Mouse (Mus musculus) limb, embryonic 13.5 days (tissue): Measurements from ENCODE around the gene Adam33. TPM values are rescaled to one million over a fixed set of nuclear protein-coding genes. Genes with fewer than 3 reads are reported as not detected.
"Not testable (repeated sequence)": the region's sequence is repeated elsewhere in the genome, so short reads cannot be mapped to it uniquely, and the experiment has no call there.

Source experiments
- ATAC-seq: fragments of 200-750 bp; cut with Nextera tagmentation; 2 replicates; pipeline ENCODE4 v1.8.0; 2017; ENCODE audit warnings: low read depth, moderate number of reproducible peaks, moderate TSS enrichment; ENCODE audit not compliant: low FRiP score
- H3K27ac ChIP-seq: fragments of 300-500 bp; sonication (generic); 2 replicates; pipeline ENCODE4 v1.5.1; 2015; ENCODE audit warnings: inconsistent platforms, mild to moderate bottlenecking, moderate library complexity
- H3K27me3 ChIP-seq: fragments of 300-500 bp; sonication (generic); 2 replicates; pipeline ENCODE4 v1.6.1; 2015; ENCODE audit warnings: mild to moderate bottlenecking, inconsistent platforms
- H3K36me3 ChIP-seq: fragments of 300-500 bp; sonication (generic); 2 replicates; pipeline ENCODE4 v1.6.1; 2015; ENCODE audit warnings: inconsistent platforms, mild to moderate bottlenecking, moderate library complexity
- H3K4me1 ChIP-seq: fragments of 300-500 bp; sonication (generic); 2 replicates; pipeline ENCODE4 v1.6.1; 2015; ENCODE audit warnings: inconsistent platforms
- H3K4me2 ChIP-seq: fragments of 300-500 bp; sonication (generic); replicated peaks from 2 replicates; pipeline ENCODE4 v1.6.1; 2015; ENCODE audit warnings: inconsistent platforms, mild to moderate bottlenecking, moderate library complexity
- H3K4me3 ChIP-seq: fragments of 300-500 bp; sonication (generic); 2 replicates; pipeline ENCODE4 v1.5.1; 2015; ENCODE audit warnings: moderate library complexity, mild to moderate bottlenecking, inconsistent platforms
- H3K9ac ChIP-seq: fragments of 300-500 bp; sonication (generic); 2 replicates; pipeline ENCODE4 v1.6.1; 2015; ENCODE audit warnings: mild to moderate bottlenecking, inconsistent platforms
- H3K9me3 ChIP-seq: fragments of 300-500 bp; sonication (generic); 2 replicates; pipeline ENCODE4 v1.6.1; 2016; ENCODE audit warnings: inconsistent platforms
- WGBS: fragments of 180-500 bp; shearing (Covaris S2); methylation state at CpG from one replicate; pipeline ENCODE4 v1.1.7; 2015; 5-methylcytosine and 5-hydroxymethylcytosine counted together
- polyA plus RNA-seq: library from polyadenylated mRNA; unstranded; fragments of >200 nt; fragmentation: Nextera tagmentation; extraction: Ambion mirVana; gene quantifications from 2 replicates; pipeline ENCODE4 v1.2.1, GENCODE M21; 2015

The Adam33 gene
- 26.5 and 28.5 TPM in 2 replicates for polyA plus RNA-seq

DNA sequence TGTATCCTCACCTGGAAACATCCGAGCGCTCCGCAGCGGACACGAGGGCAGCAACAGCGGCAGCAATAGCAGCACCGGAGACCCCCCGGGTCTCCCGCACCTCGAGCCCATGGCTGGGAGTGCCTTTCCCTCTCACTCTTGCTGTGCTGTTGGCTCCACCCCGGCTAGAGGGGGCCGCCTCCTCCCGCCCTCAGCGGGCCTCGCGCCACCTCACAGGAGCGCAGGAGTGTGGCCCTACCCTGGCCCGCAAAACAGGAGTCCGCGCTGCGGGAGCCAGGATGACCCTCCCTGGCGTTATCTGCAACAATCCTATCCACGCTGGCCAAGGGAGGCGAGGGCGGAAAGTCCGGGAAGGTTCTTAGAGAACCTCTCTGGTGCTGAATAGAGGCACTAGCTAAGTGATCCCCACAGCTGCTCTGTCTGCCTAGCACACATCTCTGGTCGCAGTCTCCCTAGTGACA is at the start of gene Adam33:
Gene Adam33, minus strand, starts transcription at position 411 of the 461 bp plus-strand sequence.
- ATAC-seq: no peak
- 2% methylated on average over 23 of the region's 27 CpGs for WGBS
- Histone ChIP-seq H3K36me3 (no peaks in the 10 kb centered on the region), H3K4me2 (peak within 1 kb of the TSS; percentile 72), H3K27ac (no peak within 1 kb of the TSS), H3K4me3 (peak within 1 kb of the TSS; percentile 38), H3K4me1 (peaks cover 48% of the 10 kb centered on the region), H3K9me3 (no peaks in the 10 kb centered on the region), H3K27me3 (peaks cover 32% of the 10 kb centered on the region), H3K9ac (peak within 1 kb of the TSS; percentile 54)

DNA sequence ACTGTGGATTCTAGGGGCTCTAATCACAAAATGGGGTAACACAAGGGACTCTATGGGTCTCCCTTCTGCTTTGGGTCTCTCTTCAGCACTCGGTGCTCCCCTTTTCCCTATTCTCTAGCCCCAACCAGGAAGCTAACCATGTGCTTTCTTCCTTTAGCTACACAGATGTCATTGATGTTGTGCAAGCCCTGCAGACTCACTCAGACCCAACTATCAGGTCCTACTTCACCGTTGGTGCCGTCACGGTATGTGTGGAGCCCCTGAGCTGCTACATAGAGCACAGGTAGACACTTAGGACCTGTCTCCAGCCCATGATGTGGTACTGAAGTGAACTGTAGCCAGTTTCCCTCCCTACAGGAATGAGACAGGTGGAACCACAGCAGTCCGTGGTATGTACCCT is 42.4 kb upstream of the Adam33 start:
- Histone ChIP-seq H3K9me3 (no peaks in the 10 kb centered on the region), H3K27me3 (no peaks in the 10 kb centered on the region), H3K36me3 (no peaks in the 10 kb centered on the region), H3K4me2 (no peak overlapping the region), H3K4me1 (no peaks in the 10 kb centered on the region), H3K27ac (no peak overlapping the region), H3K9ac (no peak overlapping the region), H3K4me3 (no peak overlapping the region)
- 81% methylated on average over 5 of the region's 5 CpGs for WGBS
- ATAC-seq: no peak

DNA sequence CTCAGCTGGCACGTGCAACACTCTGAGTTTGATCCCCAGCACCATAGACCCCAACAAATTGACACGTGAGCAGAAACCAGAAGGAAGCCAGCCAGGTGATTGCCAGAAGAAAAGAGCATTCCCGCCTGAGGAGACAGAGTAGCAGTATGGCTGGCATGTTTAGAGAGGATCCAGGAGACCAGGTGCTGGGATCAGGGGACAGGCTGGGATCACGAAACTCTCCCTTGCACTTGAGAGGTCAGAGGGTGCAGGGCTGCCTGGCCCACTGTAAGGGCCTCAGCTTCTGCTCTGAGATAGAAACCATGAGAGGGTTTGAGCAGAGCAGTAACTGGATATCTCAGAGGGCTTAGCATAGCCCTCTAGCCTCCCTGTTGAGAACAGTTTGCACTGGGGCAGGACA is 41.4 kb upstream of the Adam33 start:
- WGBS: 63% methylated on average over 4 of the region's 4 CpGs
- not testable (repeated sequence) for ATAC-seq

DNA sequence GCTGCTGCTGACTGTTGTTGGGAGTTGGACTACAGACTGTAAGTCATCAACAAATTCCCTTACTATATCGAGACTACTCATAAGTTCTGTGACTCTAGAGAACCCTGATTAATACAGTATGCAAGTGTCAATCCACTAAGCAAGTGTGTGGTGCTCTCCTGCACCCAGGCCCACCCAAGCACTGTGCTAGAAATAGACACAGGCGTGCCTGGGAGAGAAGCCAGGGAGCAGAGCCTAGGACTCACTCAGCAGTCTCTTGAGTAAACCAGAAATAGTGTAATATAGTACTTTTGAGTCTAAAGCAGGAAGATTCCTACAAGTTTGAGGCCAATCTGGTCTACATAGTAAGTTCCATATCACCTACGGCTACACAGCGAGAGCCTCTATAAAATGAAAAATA is 40.4 kb upstream of the Adam33 start:
- Histone ChIP-seq H3K4me1 (no peaks in the 10 kb centered on the region), H3K36me3 (no peaks in the 10 kb centered on the region), H3K9ac (no peak overlapping the region), H3K4me2 (no peak overlapping the region), H3K27ac (no peak overlapping the region), H3K4me3 (no peak overlapping the region), H3K9me3 (no peaks in the 10 kb centered on the region), H3K27me3 (no peaks in the 10 kb centered on the region)
- WGBS: 91% methylated on average over 4 of the region's 4 CpGs
- ATAC-seq: no peak

More for the DNA sequence above, 41.4 kb upstream of the Adam33 start:
- not testable (repeated sequence) for H3K4me1 ChIP-seq, H3K27ac ChIP-seq, H3K4me3 ChIP-seq, H3K9ac ChIP-seq, H3K4me2 ChIP-seq, H3K36me3 ChIP-seq, H3K9me3 ChIP-seq, H3K27me3 ChIP-seq

DNA sequence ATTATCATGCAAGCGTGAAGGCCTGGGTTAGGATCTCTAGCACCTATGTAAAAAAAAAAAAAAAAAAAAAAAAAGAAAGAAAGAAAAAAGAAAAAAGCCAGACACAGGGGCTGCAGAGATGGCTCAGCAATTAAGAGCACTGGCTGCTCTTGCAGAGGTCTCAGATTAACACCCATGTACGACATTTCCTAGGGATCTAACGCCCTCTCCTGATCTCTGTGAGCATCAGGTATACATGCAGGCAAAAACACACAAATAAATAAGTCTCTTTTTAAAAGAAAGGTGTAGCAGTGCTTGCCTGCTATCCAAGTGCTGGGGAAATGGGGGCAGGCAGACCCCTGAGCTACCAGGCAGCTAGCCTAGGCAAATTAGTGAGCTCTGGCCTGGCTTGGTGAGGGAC is 37.9 kb upstream of the Adam33 start:
- Histone ChIP-seq H3K4me1 (peaks cover 2% of the 10 kb centered on the region), H3K36me3 (no peaks in the 10 kb centered on the region), H3K27me3 (no peaks in the 10 kb centered on the region), H3K9ac (no peak overlapping the region), H3K9me3 (no peaks in the 10 kb centered on the region), H3K4me3 (no peak overlapping the region), H3K4me2 (no peak overlapping the region), H3K27ac (no peak overlapping the region)
- 48% methylated on average over 3 of the region's 3 CpGs for WGBS
- ATAC-seq: no peak

DNA sequence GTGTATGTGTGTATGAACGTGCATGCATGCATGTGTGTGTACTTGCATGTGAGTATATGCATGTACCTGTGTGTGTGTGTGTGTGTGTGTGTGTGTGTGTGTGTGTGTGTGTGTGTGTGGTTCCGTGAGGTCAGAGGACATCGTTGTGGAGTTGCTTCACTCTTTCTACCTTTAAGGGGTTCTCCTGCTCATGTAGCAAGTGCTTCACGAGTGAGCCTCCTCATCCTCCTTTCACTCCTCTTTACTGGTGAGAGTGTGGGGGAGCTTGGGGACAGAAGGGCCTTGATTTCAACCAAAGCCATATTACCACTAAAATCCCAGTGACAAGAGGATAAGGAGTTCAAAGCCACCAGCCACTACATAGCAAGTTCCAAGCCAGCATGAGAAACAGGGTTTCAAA is 33.5 kb upstream of the Adam33 start:
- ATAC-seq: no peak
- H3K27ac ChIP-seq: peak overlapping the region; percentile 67; the same call in 1 of the 2 replicates
- H3K4me1 ChIP-seq: peaks cover 8% of the 10 kb centered on the region
- H3K4me3 ChIP-seq: no peak overlapping the region
- no peaks in the 10 kb centered on the region for H3K9me3 ChIP-seq
- no peak overlapping the region for H3K9ac ChIP-seq
- WGBS: 88% methylated on average over 4 of the region's 4 CpGs
- no peaks in the 10 kb centered on the region for H3K36me3 ChIP-seq
- H3K27me3 ChIP-seq: no peaks in the 10 kb centered on the region
- no peak overlapping the region for H3K4me2 ChIP-seq

DNA sequence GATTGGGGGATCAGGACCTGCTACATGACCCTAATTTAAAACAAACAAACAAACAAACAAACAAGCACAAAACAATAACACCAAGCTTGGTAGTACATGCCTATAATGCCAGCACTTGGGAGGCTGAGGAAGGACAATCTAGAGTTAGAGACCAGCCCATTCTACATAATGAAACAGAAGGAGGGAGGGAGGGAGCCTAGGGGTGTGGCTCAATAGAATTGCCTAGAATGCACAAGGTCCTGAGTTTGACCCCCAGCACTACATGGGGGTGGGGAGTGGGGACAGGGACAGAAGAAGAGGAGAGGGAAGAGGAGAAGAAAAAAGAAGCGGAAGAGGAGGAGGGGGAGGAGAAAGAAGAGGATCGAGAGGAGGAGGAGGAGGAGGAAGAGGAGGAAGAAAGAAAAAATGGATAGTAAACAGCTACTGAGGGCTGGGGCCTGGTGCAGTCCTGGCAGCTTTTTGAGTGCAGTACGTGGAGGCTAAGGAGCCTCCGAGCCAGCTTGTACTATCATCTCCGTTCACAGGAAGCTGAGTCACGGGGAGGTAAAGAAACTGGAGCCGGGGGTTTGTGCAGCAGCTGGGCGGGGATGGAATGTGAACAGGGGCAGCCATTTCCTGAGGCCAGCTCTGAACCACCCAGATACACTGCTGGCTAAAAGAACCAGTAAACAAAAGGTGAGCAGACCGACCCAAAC is 32.6 kb upstream of the Adam33 start:
- H3K4me3 ChIP-seq: no peak overlapping the region
- H3K9ac ChIP-seq: 0 out of 2 replicates have a peak overlapping the region, but pooled peaks have one; percentile 8
- H3K4me2 ChIP-seq: peak overlapping the region; percentile 51
- WGBS: 10% methylated on average over 9 of the region's 9 CpGs
- H3K4me1 ChIP-seq: peaks cover 8% of the 10 kb centered on the region
- H3K36me3 ChIP-seq: no peaks in the 10 kb centered on the region
- peak; percentile 73 for ATAC-seq
- no peaks in the 10 kb centered on the region for H3K27me3 ChIP-seq
- no peaks in the 10 kb centered on the region for H3K9me3 ChIP-seq
- H3K27ac ChIP-seq: peak overlapping the region; percentile 67

DNA sequence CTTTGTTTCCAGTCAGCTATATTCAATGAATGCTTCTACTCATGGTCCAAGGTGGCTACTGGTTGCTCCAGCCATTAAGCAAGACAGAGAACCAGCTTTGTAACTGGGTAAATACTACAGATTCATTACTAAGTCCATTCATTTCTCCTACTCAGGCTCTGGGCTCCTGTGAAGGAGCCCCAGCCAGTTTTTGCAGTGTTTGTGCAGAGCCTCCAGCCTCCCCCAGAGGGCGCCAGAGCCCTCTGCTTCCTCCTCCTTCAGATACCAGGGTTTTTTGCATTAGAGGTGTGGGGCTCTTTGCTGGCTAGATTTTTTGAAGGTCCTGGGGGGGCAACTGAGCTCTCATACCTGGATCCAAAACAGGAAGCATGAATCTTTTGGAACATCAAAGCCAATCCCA is 31.2 kb upstream of the Adam33 start:
- peak; percentile 24; the same call in 1 of the 2 replicates for ATAC-seq
- no peaks in the 10 kb centered on the region for H3K9me3 ChIP-seq
- H3K9ac ChIP-seq: no peak overlapping the region
- H3K4me2 ChIP-seq: no peak overlapping the region
- no peaks in the 10 kb centered on the region for H3K36me3 ChIP-seq
- no peak overlapping the region for H3K4me3 ChIP-seq
- WGBS: 4% methylated on average over 1 of the region's 1 CpGs
- no peak overlapping the region for H3K27ac ChIP-seq
- H3K4me1 ChIP-seq: peaks cover 8% of the 10 kb centered on the region
- no peaks in the 10 kb centered on the region for H3K27me3 ChIP-seq

DNA sequence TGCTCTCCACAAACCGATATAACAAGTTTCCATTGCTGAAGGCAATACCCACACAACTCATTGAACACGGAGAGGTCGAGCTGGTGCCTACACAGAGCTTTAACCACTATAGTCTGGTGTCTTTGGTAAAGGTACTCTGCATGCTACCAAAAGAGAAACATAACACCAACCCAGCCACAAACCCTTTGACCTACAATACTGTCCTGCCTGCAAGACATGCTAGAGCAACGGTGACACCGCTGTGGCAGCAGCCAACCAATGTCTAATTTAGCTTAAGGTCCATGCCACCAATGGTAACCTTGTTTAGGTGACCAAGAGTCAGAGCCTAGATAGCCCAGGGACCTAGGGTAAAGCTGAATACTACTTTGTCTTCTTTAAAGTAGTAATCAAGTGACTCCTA is 30.0 kb upstream of the Adam33 start:
- Histone ChIP-seq H3K9me3 (no peaks in the 10 kb centered on the region), H3K9ac (no peak overlapping the region)
- WGBS: 87% methylated on average over 5 of the region's 5 CpGs

DNA sequence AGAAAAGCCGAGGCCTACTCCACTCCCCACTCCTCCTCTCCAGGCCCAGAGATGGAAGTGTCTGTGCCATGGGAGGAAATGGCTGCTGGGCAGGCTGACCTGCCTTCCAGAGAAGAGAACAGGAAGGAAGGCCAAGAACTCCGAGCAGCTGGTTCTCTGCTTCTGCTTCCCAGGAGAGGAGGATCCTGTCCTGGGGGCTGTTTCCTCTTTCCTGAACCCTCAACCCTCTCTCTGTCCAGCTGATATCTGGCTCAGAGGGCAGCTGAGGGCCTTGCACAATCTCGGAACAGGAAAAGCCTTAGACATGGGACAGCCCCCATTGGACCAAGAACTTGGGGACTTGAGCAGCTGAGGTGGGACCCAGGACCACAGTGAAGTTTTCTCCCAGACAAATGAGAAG is 27.2 kb upstream of the Adam33 start:
- ATAC-seq: no peak
- no peaks in the 10 kb centered on the region for H3K9me3 ChIP-seq
- H3K9ac ChIP-seq: no peak overlapping the region
- H3K4me2 ChIP-seq: no peak overlapping the region
- H3K4me1 ChIP-seq: no peaks in the 10 kb centered on the region
- 64% methylated on average over 3 of the region's 3 CpGs for WGBS
- no peaks in the 10 kb centered on the region for H3K27me3 ChIP-seq
- H3K27ac ChIP-seq: no peak overlapping the region
- no peak overlapping the region for H3K4me3 ChIP-seq
- H3K36me3 ChIP-seq: no peaks in the 10 kb centered on the region

More for the DNA sequence above, 30.0 kb upstream of the Adam33 start:
- peaks cover 8% of the 10 kb centered on the region for H3K4me1 ChIP-seq
- H3K27me3 ChIP-seq: no peaks in the 10 kb centered on the region
- no peaks in the 10 kb centered on the region for H3K36me3 ChIP-seq
- H3K27ac ChIP-seq: no peak overlapping the region
- H3K4me3 ChIP-seq: no peak overlapping the region
- no peak overlapping the region for H3K4me2 ChIP-seq
- ATAC-seq: no peak

DNA sequence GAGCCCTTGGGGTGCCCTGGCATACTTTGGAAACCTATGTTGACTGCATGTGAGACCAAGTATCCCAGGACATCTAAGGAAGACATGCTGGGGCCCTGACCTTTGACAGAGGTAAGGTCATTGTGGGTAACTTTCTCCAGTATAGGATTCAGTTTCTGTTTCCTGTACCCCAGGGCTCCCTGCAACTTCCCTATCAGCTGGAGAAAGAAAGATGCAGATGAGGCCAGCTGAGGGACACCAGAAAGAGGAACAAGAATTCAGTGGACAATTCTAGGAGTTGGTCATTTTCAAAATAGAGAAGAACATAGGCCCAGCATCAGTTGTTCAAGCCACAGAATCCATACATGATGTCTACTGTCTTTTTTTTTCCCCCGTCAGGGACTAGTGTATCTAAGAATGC is 26.0 kb upstream of the Adam33 start:
- ATAC-seq: no peak
- 88% methylated on average over 1 of the region's 1 CpGs for WGBS
- no peaks in the 10 kb centered on the region for H3K27me3 ChIP-seq
- no peaks in the 10 kb centered on the region for H3K9me3 ChIP-seq
- H3K4me3 ChIP-seq: no peak overlapping the region
- H3K27ac ChIP-seq: no peak overlapping the region
- H3K4me1 ChIP-seq: no peaks in the 10 kb centered on the region
- H3K4me2 ChIP-seq: no peak overlapping the region
- no peak overlapping the region for H3K9ac ChIP-seq
- H3K36me3 ChIP-seq: no peaks in the 10 kb centered on the region

DNA sequence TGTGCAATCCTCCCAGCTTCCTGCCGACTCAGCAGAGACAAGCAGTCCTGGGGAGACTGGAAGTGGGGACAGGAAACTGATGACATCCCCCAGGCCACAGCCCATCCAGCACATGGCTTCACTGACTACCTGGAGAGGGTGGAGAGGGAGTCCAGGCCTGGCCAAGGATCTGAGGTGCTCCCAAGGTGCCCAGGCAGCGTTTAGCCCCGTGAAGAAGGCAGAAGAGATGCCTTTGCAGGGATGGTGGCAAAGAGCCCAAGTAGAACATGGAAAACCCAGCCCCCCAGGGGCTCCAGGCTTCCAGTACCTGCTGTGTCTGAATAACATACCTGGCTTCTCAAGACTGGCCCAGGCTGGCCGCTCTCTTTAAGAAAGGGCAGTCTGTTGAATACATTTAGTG is 25.0 kb upstream of the Adam33 start:
- no peak for ATAC-seq
- H3K9ac ChIP-seq: no peak overlapping the region
- no peaks in the 10 kb centered on the region for H3K27me3 ChIP-seq
- H3K4me3 ChIP-seq: no peak overlapping the region
- no peaks in the 10 kb centered on the region for H3K9me3 ChIP-seq
- 77% methylated on average over 4 of the region's 4 CpGs for WGBS
- no peak overlapping the region for H3K4me2 ChIP-seq
- no peaks in the 10 kb centered on the region for H3K4me1 ChIP-seq
- H3K27ac ChIP-seq: no peak overlapping the region
- H3K36me3 ChIP-seq: no peaks in the 10 kb centered on the region
